Mouse (Mus musculus) olfactory bulb, adult 2 months (tissue): ENCODE results near the gene Ddx11. TPM values are rescaled to one million over a fixed set of nuclear protein-coding genes. Genes with fewer than 3 reads are reported as not detected.
"Not testable (repeated sequence)": the region's sequence is repeated elsewhere in the genome, so short reads cannot be mapped to it uniquely, and the experiment has no call there.

ENCODE experiments used
- H3K27ac ChIP-seq: fragments of 200-500 bp; 2 replicates; pipeline ENCODE4 v1.5.1; 2012; ENCODE audit warnings: low read depth, low read length; ENCODE audit not compliant: insufficient read depth
- H3K4me1 ChIP-seq: fragments of 200-500 bp; 2 replicates; pipeline ENCODE4 v1.6.1; 2012; ENCODE audit warnings: low read length; ENCODE audit not compliant: control insufficient read depth, insufficient read depth
- H3K4me3 ChIP-seq: fragments of 200-500 bp; 2 replicates; pipeline ENCODE4 v1.5.1; 2012; ENCODE audit warnings: mild to moderate bottlenecking, low read depth, low read length, moderate library complexity; ENCODE audit not compliant: insufficient read depth
- CTCF ChIP-seq: fragments of 200-500 bp; IDR thresholded peaks from 2 replicates; pipeline ENCODE4 v1.5.1; 2012; ENCODE audit warnings: low read depth, mild to moderate bottlenecking, low read length, moderate library complexity; ENCODE audit not compliant: insufficient read depth
- POLR2A ChIP-seq: fragments of 200-500 bp; IDR thresholded peaks from 2 replicates; pipeline ENCODE4 v1.6.1; 2012; ENCODE audit warnings: mild to moderate bottlenecking, low read depth, low read length, moderate library complexity; ENCODE audit not compliant: insufficient read depth
- WGBS: fragments of 180-500 bp; shearing (Covaris S2); methylation state at CpG from one replicate; pipeline ENCODE4 v1.1.7; 2018; 5-methylcytosine and 5-hydroxymethylcytosine counted together
- polyA plus RNA-seq: library from polyadenylated mRNA; stranded (reverse); fragments of >200 nt; gene quantifications from 2 replicates; pipeline ENCODE4 v1.2.4, GENCODE M21; 2012; ENCODE audit warnings: low replicate concordance; ENCODE audit not compliant: missing spikeins, insufficient read depth, insufficient read length

The Ddx11 gene
- polyA plus RNA-seq, 1 experiment: not detected

DNA sequence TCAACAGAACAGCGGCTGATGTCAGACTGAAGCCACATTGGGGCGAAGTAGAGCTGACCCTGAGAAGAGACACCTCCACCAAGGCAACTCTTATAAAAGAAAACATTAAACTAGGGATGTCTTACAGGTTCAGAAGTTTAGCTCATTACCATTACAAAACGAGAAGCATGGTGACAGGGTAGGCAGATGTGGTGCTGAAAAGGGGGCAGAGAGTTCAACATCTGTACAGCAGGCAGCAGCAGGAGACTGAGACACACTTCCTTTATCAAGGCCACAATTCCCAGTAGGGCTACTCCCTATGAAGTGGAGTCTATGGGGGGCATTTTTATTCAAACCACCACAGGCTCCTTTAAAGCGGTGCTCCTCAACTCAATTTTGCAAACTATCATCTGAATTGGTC lies 15.1 kb upstream of the Ddx11 start:
- peaks cover 8% of the 10 kb centered on the region for H3K4me1 ChIP-seq
- TF ChIP-seq POLR2A (no peak), CTCF (no peak)

GRCm38 (mm10) chr17:66110746-66111145 lies 12.6 kb upstream of the Ddx11 start:
- WGBS: 14% methylated on average over 6 of the region's 6 CpGs
- no peak overlapping the region for H3K4me3 ChIP-seq
- H3K27ac ChIP-seq: no peak overlapping the region
- no peak for TF ChIP-seq POLR2A
- TF ChIP-seq CTCF: no peak
- H3K4me1 ChIP-seq: peaks cover 14% of the 10 kb centered on the region

More for the DNA sequence above, 15.1 kb upstream of the Ddx11 start:
- H3K4me3 ChIP-seq: no peak overlapping the region
- no peak overlapping the region for H3K27ac ChIP-seq
- 83% methylated on average over 4 of the region's 4 CpGs for WGBS

- H3K4me3 ChIP-seq: peak within 1 kb of the TSS; percentile 68
- TF ChIP-seq CTCF (no peak), POLR2A (peak; percentile 76)
- peak within 1 kb of the TSS; percentile 56; the same call in 1 of the 2 replicates for H3K27ac ChIP-seq
- under 1% methylated on average over 39 of the region's 41 CpGs for WGBS
- peaks cover 14% of the 10 kb centered on the region for H3K4me1 ChIP-seq
Observed at GRCm38 (mm10) chr17:66111402-66111959, 11.8 kb upstream of the Ddx11 start, which contains the start of gene Washc1. Gene Washc1 (plus strand): TSS chr17:66111545.

DNA sequence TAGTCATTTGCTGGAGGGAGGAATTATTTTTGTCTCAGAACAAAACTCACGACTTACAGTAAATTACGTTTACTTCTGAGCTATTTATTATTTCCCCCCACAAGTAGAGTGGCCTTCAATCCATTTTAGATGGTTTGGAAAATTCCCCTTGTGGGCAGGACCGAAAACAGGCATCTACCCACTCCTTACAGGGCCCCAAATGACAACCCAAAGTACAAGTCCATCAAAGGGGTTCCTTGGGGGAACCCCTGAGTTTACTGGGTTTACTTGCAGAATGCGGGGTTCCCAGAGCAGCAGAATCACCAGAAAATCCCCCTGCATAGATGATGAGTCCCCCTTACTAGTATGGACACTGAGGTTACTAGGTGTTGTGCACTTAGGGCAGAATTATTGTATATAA lies 11.2 kb upstream of the Ddx11 start:
- no peak overlapping the region for H3K27ac ChIP-seq
- peaks cover 11% of the 10 kb centered on the region for H3K4me1 ChIP-seq
- 16% methylated on average over 4 of the region's 4 CpGs for WGBS
- H3K4me3 ChIP-seq: peak overlapping the region; percentile 8; the same call in 1 of the 2 replicates
- TF ChIP-seq POLR2A: no peak
- TF ChIP-seq CTCF: no peak

GRCm38 (mm10) chr17:66118991-66119390 lies 4.3 kb upstream of the Ddx11 start:
- Histone ChIP-seq H3K4me3 (no peak overlapping the region), H3K27ac (no peak overlapping the region), H3K4me1 (peaks cover 3% of the 10 kb centered on the region)
- TF ChIP-seq POLR2A (no peak), CTCF (no peak)
- 66% methylated on average over 8 of the region's 8 CpGs for WGBS

DNA sequence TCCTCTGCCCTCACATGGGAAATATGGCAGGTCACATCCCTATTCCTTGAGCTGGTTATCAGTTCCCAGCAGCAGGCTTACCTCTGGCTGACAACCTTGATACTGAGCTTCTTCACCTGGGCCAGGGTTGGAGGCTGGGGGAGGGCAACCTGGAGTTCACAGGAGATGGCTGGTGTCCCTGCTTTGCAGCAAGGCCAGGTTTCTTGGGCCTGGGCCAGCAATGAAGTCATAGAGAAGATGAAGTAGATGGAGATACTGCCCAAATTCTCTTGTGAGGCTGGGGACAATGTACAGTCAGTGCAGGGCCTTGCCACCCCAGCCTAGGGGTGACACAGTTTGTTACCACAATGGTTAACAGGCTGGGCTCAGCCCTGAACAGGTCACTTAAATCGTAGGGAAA lies 2.6 kb upstream of the Ddx11 start:
- WGBS: 79% methylated on average over 1 of the region's 1 CpGs
- no peak overlapping the region for H3K27ac ChIP-seq
- H3K4me3 ChIP-seq: no peak overlapping the region
- H3K4me1 ChIP-seq: no peaks in the 10 kb centered on the region; the same call in 1 of the 2 replicates
- TF ChIP-seq POLR2A: no peak
- TF ChIP-seq CTCF: no peak

- Histone ChIP-seq H3K27ac (no peak overlapping the region), H3K4me1 (no peaks in the 10 kb centered on the region; the same call in 1 of the 2 replicates), H3K4me3 (peak overlapping the region; percentile 84)
- WGBS: 5% methylated on average over 20 of the region's 20 CpGs
- TF ChIP-seq CTCF (no peak), POLR2A (no peak)
Observed at GRCm38 (mm10) chr17:66123816-66124610, 693 bp downstream of the Ddx11 start.

GRCm38 (mm10) chr17:66125211-66125610 lies 1.9 kb downstream of the Ddx11 start:
- Histone ChIP-seq H3K4me1 (no peaks in the 10 kb centered on the region; the same call in 1 of the 2 replicates), H3K27ac (no peak overlapping the region), H3K4me3 (no peak overlapping the region)
- WGBS: 74% methylated on average over 5 of the region's 5 CpGs
- no peak for TF ChIP-seq CTCF

GRCm38 (mm10) chr17:66130371-66130770 lies 7.1 kb downstream of the Ddx11 start:
- H3K4me1 ChIP-seq: no peaks in the 10 kb centered on the region
- TF ChIP-seq POLR2A (no peak), CTCF (no peak)
- 89% methylated on average over 9 of the region's 9 CpGs for WGBS

DNA sequence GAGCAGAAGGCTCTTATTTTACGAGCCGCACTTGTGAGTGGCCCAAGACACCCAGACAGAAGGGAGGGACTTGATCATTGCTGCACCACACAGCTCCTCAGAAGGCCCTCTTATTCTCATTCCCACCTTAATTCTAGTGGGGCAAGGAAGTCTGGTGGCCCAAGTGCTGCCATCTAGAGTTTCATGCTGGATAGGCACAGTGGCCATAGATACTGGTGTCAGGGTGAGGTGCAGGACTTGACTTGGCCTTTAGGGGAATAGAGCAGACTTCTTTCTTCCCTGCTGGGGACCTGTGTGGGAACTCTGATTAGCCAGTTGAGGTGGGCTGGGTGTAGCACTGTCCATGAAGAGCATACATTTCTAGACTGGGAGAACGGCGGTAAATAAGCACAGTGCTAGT lies 7.9 kb downstream of the Ddx11 start:
- TF ChIP-seq POLR2A: no peak
- no peak for TF ChIP-seq CTCF
- 97% methylated on average over 4 of the region's 4 CpGs for WGBS

More at GRCm38 (mm10) chr17:66130371-66130770, 7.1 kb downstream of the Ddx11 start:
- no peak overlapping the region for H3K4me3 ChIP-seq
- no peak overlapping the region for H3K27ac ChIP-seq

GRCm38 (mm10) chr17:66152706-66153662 lies 29.7 kb downstream of the Ddx11 start:
- WGBS: 77% methylated on average over 6 of the region's 8 CpGs
- not testable (repeated sequence) for H3K27ac ChIP-seq, H3K4me3 ChIP-seq, H3K4me1 ChIP-seq

More for the DNA sequence above, 7.9 kb downstream of the Ddx11 start:
- Histone ChIP-seq H3K4me3 (no peak overlapping the region), H3K27ac (no peak overlapping the region), H3K4me1 (no peaks in the 10 kb centered on the region)

GRCm38 (mm10) chr17:66153735-66154423 lies 30.6 kb downstream of the Ddx11 start:
- H3K27ac ChIP-seq, H3K4me3 ChIP-seq, H3K4me1 ChIP-seq: not testable (repeated sequence)
- WGBS: 90% methylated on average over 4 of the region's 4 CpGs
